Mouse (Mus musculus) left cerebral cortex, adult 6 months (tissue): ENCODE measurements around the gene Szrd1. TPM values are rescaled to one million over a fixed set of nuclear protein-coding genes. Genes with fewer than 3 reads are reported as not detected.

Experiments
- long read RNA-seq, 2 experiments: library from polyadenylated mRNA; unstranded; transcript quantifications; one replicate each; pipeline ENCODE4 v2.0.0; 2019 to 2020
- polyA plus RNA-seq: library from polyadenylated mRNA; unstranded; fragments of <200 nt; fragmentation: Nextera tagmentation; gene quantifications from 2 replicates; pipeline ENCODE4 v1.2.3, GENCODE M21; 2021

Gene Szrd1
- polyA plus RNA-seq: 11.6 and 18.7 TPM in 2 replicates
- long read RNA-seq, experiment 1, transcript Szrd1-203 (4 exons, 3,244 nt): major isoform, 11 of 32 reads
- long read RNA-seq, experiment 1, transcript Szrd1-202 (3 exons, 3,203 nt): minor isoform, 5 of 32 reads
- long read RNA-seq, experiment 1, partial matches to known transcripts: 2 of 32 reads
- long read RNA-seq, experiment 1, other reads (novel, unspliced or antisense): 10 of 32 reads
- long read RNA-seq, experiment 2, transcript Szrd1-203 (4 exons, 3,244 nt): major isoform, 5 of 25 reads
- long read RNA-seq, experiment 2, partial matches to known transcripts: 1 of 25 reads
- long read RNA-seq, experiment 2, other reads (novel, unspliced or antisense): 16 of 25 reads

GRCm38 (mm10) chr4:141139116-141139970 lies at the start of gene Szrd1:
TSS of gene Szrd1 (minus strand) at chr4:141139775.

GRCm38 (mm10) chr4:141147112-141148008 lies 7.8 kb upstream of the Szrd1 start, which contains the start of gene Fbxo42:
TSS of gene Fbxo42 (plus strand) at chr4:141147913.

GRCm38 (mm10) chr4:141088033-141088432 lies 51.5 kb downstream of the Szrd1 start, which contains the start of gene Spata21:
TSS of gene Spata21 (plus strand) at chr4:141088333.

GRCm38 (mm10) chr4:141077681-141078509 lies 61.7 kb downstream of the Szrd1 start, which contains the start of gene Necap2:
TSS of gene Necap2 (minus strand) at chr4:141078357.

Other genes with a start within 250 kb of the Szrd1 start
- 5.2 and 6.3 TPM in 2 replicates for gene Padi2, start 233.4 kb downstream of the Szrd1 start, polyA plus RNA-seq
- gene Sdhb, start 178.6 kb downstream of the Szrd1 start, polyA plus RNA-seq: 498 and 587 TPM in 2 replicates
- gene Atp13a2, start 152.9 kb downstream of the Szrd1 start, polyA plus RNA-seq: 30.7 and 37.4 TPM in 2 replicates
- 2.8 and 4.3 TPM in 2 replicates for gene Mfap2, start 129.4 kb downstream of the Szrd1 start, polyA plus RNA-seq
- gene Crocc, start 79.2 kb downstream of the Szrd1 start, polyA plus RNA-seq: 2.4 and 3.1 TPM in 2 replicates
- gene Necap2, start 61.4 kb downstream of the Szrd1 start, polyA plus RNA-seq: 35.0 and 36.6 TPM in 2 replicates
- gene Spata21, start 51.4 kb downstream of the Szrd1 start, polyA plus RNA-seq: 0.24 and 0.29 TPM in 2 replicates
- 11.2 TPM in 2 replicates for gene Fbxo42, start 8.1 kb upstream of the Szrd1 start, polyA plus RNA-seq
- gene Rsg1, start 74.2 kb upstream of the Szrd1 start, polyA plus RNA-seq: 4.0 and 4.5 TPM in 2 replicates
- 3.6 and 17.0 TPM in 2 replicates for gene Arhgef19, start 99.7 kb upstream of the Szrd1 start, polyA plus RNA-seq
- 0.07 and 0.16 TPM in 2 replicates for gene Epha2, start 161.5 kb upstream of the Szrd1 start, polyA plus RNA-seq
- 0.18 and 2.4 TPM in 2 replicates for gene Fam131c, start 228.4 kb upstream of the Szrd1 start, polyA plus RNA-seq